Mouse (Mus musculus) thymus, postnatal 14 days (tissue): ENCODE results near the gene Sik1.
A peak's percentile ranks its signal among the peaks of the same experiment; 100 is the strongest.

Experiments used
- DNase-seq: peaks from one replicate; pipeline ENCODE4 v3.0.0; 2021

Sik1 gene

DNA sequence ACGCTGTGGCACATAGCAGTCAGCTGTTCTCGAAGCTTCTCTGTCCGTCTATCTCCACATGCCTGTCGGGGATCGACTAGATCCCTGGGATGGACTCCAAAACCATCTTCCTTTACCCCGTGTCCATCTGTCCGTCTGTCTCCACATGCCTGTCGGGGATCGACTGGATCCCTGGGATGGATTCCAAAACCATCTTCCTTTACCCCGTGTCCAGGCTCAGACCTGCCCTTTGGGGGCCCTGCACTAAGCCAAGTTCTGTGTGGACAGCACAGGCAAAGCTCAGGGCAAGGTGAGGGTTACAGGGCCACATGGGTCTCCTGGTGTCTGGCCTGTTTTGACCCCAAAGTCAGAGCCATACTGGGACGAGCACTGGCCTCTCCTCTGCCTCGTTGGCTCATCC lies 19.1 kb upstream of the Sik1 start:
- DNase-seq = no peak

DNA sequence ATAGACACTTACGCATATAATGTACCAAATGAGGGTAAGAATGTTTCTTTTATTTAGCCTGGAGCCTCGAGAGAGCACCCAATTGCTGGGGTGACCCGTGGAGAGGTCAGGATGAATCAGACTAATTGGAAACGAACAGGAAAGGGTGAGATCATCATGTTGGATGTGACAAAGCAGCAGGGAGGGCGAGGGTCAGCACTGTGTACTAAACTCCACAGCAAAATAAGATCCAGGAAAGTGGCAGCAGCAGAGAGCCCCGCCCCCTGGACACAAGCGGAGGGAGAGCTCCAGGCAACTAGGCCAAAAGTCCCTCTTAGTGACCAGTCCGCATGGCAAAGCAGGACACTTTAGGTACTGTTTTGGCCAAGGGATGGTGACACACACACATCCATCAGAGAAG lies 18.4 kb upstream of the Sik1 start:
- DNase-seq = no peak

DNA sequence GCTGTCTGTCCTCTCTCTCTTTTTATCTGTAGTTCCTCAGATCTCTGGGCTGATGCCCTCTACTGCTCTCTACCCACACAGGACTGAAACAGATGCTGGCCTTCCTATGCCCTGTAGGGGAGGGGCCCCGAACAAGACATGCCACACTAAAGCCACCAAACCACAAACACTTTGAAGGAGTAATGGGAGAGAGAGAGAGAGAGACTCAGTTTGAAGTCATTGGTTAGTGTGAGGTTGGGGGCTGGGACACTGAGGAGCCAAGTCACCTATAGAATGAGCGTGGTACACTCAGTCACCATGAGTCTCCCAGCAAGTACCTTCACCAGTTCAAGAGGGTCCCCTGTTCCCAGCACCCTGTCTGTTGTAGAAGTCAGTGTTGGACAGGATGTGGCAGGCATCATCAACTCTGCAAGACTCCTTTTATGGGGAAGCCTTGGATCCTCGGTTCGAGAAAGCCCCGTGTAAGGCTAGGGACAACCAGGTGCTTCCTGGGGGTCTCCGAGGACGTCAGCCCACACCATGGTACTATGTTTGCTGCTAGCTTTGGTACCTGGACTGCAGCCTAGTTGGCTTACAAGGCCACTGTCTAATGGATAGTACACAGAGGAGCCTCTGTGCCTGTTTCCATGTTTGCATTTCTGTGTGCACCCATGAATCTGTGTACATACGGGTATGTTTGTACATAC lies 17.7 kb upstream of the Sik1 start:
- DNase-seq = no peak

DNA sequence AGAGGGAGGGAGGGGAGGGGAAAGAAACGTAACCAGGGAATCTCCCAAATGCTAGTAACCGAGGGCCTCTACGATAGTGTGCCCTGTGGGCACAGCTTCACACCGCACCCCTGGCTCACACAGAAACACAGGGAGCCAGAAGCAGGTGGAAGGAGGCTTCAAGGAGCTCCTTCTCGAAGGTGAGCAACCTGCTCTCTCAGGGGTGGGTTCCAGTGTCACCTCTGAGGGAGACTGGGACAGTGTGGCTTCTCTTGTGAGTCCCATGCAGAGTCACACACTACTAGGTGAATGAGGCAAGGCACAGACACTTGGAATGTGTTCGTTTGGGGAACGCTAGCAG lies 17.2 kb upstream of the Sik1 start:
- DNase-seq = no peak

- no peak for DNase-seq
Measured at GRCm38 (mm10) chr17:31871968-31872825, 16.6 kb upstream of the Sik1 start.

GRCm38 (mm10) chr17:31870931-31871421 lies 15.4 kb upstream of the Sik1 start:
- peak; percentile 21 for DNase-seq

DNA sequence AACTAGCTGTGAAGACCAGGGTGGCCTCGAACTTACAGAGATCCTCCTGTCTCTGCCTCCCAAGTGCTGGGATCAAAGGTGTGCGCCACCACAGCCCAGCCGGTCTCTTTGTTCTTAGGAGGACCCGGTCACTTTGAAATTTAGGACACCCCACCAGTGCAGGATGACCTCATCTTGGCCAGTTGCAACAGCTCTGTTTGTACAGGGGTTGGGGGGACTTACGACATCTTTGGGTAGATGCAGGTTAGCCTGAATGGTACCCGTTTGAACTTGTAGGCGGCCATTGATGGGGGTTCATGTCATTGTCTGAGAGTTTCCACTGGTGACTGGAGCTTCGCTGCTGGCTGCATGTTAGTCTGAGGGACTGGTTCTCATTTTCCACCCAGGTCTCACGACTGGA lies 14.8 kb upstream of the Sik1 start:
- DNase-seq = no peak

- no peak for DNase-seq
Measured at GRCm38 (mm10) chr17:31868076-31868475, 12.5 kb upstream of the Sik1 start.

GRCm38 (mm10) chr17:31867061-31867460 lies 11.5 kb upstream of the Sik1 start:
- no peak for DNase-seq

- no peak for DNase-seq
Measured at GRCm38 (mm10) chr17:31865636-31866035, 10.0 kb upstream of the Sik1 start.

GRCm38 (mm10) chr17:31864666-31865450 lies 9.3 kb upstream of the Sik1 start:
- no peak for DNase-seq

GRCm38 (mm10) chr17:31863151-31863815 lies 7.7 kb upstream of the Sik1 start:
- DNase-seq = no peak

DNA sequence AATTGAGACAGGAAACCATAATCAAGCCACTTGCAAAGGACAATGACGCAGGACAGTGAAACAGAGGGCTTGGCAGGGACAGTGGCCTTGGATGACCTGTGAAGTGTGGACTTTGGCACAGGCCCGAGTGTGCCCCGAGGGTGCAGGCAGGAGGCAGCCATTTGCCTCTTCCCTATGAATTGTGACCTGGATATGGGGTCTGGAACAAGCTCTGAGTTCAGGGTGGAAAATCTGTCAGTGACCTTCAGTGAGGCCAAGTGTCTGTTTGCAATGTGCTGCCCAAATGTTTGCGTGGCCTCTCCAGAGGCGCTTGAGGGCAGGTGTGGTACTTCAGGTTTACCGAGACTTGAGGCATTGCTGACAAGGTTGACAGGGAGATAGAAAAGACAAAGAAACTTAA lies 6.5 kb upstream of the Sik1 start:
- DNase-seq = no peak

DNA sequence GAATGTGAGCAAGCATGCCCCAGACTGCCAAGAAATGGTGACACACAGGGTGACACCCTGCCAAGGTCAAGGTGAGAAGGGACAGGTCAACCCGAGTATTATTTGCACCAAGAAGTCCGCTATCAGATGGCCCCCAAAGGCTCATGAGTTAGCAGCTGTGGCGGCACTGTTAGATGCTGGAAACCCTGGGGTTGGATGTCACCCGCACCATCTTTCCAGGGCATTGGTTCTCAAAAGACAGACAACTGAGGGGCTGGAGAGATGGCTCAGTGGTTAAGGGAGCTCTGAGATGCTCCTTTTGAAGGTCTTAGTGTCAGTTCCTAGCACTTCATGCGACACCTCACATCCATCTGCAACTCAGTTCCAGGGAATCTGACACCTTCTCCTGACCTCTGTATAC lies 6.1 kb upstream of the Sik1 start:
- DNase-seq = no peak

DNA sequence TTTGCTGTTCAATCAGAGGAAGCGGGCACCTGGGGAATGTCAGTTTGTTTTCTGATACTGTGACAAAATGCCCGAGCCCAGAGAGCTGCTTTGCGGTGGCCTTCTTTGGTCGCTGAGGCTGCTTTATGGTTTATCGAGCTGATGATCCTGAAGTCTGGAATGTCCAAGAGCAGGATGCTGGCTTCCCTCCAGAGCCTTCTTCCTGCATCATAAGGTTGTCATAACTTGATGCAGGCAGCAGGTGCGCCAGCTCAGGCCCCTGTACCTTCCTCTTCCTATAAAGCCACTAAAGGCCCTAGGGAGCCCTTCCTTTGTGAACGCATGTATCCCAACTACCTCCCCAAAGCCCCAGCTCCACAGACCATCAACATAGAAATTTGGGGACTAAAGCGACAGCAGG lies 5.3 kb upstream of the Sik1 start:
- no peak for DNase-seq

DNA sequence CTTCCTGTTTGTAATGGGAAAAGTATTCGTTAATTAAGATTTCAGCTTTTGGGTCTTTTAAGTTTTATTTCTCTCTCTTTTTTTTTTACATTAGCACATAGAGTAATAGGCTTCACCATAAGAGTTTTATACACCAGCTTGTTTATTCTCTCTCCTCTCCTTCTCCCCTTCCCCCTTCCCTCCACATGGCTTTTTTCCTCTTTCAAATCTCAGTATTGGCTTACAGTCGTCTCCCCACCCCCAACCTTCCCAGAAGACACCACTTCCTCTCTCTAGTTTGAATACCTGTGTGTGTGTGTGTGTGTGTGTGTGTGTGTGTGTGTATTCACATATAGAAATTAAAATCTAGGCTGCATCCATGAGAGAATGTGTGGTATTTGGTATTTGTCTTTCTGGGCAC lies 3.8 kb upstream of the Sik1 start:
- no peak for DNase-seq

DNA sequence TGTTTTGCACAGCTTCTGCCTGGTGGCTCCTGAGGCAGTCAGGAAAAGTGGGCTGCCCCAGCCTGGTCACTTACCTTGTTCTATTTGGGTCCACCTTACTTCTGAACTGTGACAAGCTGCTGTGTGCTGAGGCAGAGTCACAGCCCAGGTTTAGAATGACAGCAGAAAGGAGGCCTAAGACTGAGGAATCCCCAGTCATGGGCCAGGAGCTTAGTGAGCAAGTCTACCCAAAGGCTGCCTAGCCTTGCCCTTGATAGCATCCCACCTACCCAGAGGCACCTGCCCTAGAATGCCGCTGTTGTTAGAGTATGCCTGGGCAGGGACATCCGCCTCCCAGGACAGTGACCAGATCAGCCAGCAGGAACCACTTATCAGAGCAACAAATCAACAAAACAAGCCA lies 3.2 kb upstream of the Sik1 start:
- DNase-seq = no peak

GRCm38 (mm10) chr17:31857903-31858426 lies 2.4 kb upstream of the Sik1 start:
- no peak for DNase-seq

DNA sequence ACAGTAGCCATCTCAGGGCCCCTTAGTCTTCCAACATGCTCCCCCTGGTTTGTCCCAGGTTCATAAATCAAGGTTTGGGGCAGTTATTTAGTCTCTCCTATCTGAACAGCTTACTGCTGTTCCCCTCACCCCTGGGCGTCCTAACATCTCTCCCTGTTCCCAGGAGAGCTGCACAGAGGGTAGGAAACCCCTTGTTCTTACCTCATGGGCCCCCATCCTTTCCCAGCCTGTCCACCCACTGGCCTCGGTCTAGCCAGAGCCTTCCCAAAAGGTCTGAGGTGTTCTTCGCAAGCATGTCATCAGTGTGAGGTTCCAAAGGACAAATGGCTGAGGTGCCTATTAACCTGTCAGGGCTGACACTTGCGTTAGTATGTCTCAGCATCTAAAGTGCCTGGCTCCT lies 1.6 kb upstream of the Sik1 start:
- no peak for DNase-seq

DNA sequence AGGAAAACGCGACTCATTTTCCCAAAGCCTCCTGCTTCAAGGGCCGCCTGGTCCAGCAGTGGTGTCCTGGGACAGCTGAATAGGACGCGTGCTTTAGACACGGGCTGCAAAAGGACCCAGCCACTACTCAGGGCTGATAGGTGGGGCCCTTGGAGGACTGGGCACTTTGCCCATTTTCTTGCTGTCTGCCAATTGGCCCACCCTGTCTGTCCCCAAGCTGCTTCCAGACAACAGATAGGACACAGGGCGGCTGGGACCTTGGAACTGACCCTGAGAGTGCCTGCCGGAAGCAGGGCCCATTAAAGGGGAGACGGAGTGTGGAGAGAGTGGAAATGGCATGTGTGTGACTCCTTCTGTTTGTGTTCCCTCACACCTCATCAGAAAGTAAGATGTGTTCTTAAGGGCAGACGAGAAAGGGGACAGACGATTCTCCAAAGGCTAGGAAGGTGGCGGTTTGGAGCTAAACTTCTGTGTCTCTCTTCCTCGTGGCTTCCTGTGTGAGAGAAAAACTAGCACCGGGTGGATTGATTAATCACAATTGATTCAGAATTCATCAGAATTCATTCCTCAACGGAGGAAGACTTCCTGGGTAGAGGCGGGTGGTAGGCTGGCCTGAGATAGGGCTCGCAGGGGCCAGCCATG lies 1.0 kb upstream of the Sik1 start:
- DNase-seq = no peak

GRCm38 (mm10) chr17:31854770-31855596 lies 621 bp downstream of the Sik1 start:
- peak; percentile 75 for DNase-seq
